Mouse (Mus musculus) regulatory T cell (primary cell): Measurements from ENCODE around the gene Meioc.

ENCODE experiments used
- in situ Hi-C: fragments of 300-600 bp; cut with MboI, MseI; formaldehyde crosslinking; loops from one replicate; pipeline ENCODE4 v1.15.1; 2025; ENCODE audit warnings: high pct_unique_total_duplicates

Meioc gene

DNA sequence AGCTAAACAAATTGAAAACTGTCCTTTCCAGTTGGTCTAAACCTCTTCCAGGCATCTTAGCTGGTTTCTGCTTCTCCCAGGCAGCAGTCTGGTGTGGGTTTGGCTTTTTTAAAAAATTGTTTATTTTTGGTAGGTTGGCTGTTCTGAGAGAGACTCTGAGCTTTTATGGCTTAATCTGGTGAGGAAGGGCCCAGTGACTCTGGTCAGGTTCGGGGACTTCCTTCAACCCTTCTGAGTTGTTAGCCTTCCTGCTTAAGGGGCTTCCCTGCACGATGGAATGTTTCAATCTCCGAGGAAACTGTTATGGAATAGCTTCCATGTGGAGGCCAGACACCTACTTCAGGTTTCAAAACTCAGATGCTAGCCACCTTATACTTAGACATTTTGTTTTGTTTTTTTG lies at the start of gene Meioc:
Meioc (plus strand) TSS at position 301 of the 400 bp plus-strand sequence.
- in situ Hi-C loops, result no loop called here

- in situ Hi-C loops, result no loop called here
These were observed 44.1 kb upstream of the Meioc start for GRCm38 (mm10) chr11:102619449-102619848.

- in situ Hi-C loops, result no loop called here
These were observed 39.4 kb upstream of the Meioc start for GRCm38 (mm10) chr11:102623876-102624789.

GRCm38 (mm10) chr11:102624888-102625407 lies 38.6 kb upstream of the Meioc start:
- in situ Hi-C loops, result no loop called here

DNA sequence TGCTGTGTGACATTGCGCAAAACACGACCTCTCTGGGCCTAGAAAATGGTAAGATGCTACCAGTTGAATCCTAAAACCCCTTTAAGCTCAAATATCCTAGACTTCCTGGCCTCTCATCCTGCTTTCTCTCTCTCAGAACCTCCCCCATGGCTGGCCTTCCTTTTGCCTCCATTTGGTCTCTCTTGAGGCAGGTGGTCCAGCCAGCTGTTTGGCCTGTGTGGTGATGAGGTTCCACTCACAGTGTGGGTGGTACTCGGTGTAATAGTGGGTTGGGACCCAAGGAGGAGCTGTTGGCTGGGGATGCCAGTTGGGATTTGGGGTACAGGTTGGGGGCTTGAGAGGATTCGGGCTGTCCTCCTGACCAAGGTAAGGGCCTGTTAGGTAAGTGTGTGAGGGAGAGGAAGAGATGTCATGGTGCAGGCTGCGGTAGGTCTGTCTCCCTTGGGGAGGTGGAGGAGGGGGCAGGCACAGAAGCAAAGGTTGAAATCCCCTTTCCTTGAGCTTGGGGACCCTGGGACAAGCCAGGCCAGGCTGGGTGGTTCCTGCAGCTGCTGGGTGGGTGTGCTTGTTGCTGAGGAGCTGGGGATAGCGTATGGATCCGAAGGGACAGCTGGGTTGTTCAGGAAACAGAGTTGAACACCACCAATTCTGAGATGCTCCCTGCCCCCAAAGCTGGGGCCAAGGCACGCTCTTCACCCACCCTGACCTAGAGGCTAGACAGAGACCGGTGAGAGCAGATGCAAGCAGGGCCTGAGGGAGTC lies 36.2 kb upstream of the Meioc start:
- in situ Hi-C loops, result no loop called here

- in situ Hi-C loops, result no loop called here
These were observed 35.0 kb upstream of the Meioc start for GRCm38 (mm10) chr11:102628529-102628928.

DNA sequence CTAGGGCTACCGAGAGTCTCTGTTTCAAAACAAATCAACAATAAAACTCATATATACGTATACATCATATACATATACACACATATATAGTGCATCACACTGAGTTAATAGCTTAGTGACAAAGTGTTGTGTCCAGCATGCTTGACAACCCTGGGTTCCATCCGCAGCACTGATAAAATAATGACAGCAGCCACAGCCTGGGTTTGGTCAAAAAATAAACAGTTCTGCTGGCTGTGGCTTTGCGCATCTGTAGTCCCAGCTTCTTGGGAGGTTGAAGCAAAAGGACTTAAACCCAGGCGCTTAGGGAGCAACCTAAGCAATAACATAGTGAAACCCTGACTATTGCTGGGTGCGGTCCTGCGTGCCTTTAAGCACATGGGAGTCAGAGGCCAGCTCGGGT lies 34.1 kb upstream of the Meioc start:
- in situ Hi-C loops, result no loop called here

GRCm38 (mm10) chr11:102630731-102631130 lies 32.8 kb upstream of the Meioc start:
- in situ Hi-C loops, result no loop called here

GRCm38 (mm10) chr11:102631203-102631602 lies 32.3 kb upstream of the Meioc start:
- in situ Hi-C loops, result no loop called here

DNA sequence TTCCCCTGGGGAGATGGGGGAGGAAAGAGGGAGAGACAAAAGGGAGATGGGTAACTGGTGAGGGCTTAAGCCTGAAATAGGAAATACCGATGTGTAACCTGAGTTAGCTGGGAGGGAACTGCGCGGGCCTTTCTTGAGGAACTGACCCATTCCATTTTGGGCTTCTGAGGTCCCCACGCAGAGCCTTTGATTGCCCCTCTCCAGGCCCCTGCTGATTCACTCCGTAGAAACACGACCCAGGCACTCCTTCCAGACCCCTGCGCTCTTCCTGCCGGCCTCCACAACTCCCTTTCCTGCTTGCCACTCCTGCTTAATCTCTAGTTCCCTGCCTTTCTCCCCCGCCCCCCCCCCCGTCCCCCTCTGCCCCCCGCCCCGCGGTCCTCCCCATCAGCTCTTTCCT lies 30.8 kb upstream of the Meioc start:
- in situ Hi-C loops, result no loop called here

GRCm38 (mm10) chr11:102633379-102633778 lies 30.1 kb upstream of the Meioc start:
- in situ Hi-C loops, result no loop called here

GRCm38 (mm10) chr11:102636887-102637286 lies 26.6 kb upstream of the Meioc start:
- in situ Hi-C loops, result no loop called here

GRCm38 (mm10) chr11:102643891-102644382 lies 19.6 kb upstream of the Meioc start:
- in situ Hi-C loops, result no loop called here

- in situ Hi-C loops, result no loop called here
These were observed 17.3 kb upstream of the Meioc start for GRCm38 (mm10) chr11:102646226-102646625.

DNA sequence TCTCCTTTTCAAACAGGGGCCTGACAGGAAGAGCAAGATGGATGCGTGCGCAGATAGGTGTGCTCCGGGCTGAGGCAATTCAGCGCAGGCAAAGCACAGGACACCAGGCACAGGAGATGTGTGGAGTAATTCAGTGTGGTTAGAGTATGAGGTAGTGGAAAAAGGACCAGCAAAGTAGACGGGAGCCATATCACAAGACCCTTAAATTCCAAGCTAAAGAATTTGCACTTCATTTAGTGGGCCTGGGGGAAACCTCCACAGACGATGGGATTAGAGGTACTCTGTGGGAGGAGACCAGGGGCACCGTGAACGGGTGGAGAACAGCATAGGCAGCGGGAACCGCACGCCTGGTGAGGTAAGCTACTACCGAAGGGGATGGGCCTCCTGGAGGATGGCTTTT lies 15.6 kb upstream of the Meioc start:
- in situ Hi-C loops, result no loop called here

GRCm38 (mm10) chr11:102651381-102651780 lies 12.1 kb upstream of the Meioc start:
- in situ Hi-C loops, result loop anchor here (5.0 kb wide), 1 partner anchor 164 kb away; no protein-coding TSS in a partner anchor

DNA sequence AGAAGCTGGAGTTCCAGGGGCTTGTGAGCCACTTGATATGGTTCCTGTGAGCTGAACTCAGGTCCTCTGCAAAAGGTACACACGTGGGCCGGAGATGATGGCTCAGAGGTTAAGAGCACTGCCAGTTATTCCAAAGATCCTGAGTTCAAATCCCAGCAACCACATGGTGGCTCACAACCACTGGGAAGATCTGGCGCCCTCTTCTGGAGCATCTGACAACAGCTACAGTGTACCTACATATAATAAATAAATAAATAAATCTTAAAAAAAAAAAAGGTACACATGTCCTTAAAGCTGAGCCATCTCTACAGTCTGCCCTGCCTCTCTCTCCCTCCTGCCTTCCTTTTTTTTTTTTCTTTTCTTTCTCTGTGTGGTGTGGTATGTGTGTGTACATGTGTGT lies 10.7 kb upstream of the Meioc start:
- in situ Hi-C loops, result loop anchor here (5.0 kb wide), 1 partner anchor 166 kb away; no protein-coding TSS in a partner anchor

DNA sequence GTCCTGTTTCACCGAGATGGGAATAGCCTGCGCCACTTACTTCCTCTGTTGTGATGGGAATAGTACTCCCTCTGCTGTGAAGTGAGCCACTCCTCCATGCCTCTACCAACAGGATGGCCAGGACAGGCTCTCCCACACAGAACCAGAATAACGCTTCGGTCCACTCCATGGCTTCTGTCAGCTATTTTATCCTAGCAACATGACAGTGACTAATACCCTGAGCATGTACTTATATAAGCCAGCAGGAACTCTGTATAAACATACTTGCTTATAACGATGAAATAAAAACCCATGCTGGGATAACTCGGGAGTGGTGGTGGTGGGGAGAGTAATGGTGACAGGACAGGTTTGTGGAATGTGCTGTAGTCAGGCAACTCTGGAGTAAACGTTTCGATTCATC lies 7.6 kb upstream of the Meioc start:
- in situ Hi-C loops, result no loop called here

DNA sequence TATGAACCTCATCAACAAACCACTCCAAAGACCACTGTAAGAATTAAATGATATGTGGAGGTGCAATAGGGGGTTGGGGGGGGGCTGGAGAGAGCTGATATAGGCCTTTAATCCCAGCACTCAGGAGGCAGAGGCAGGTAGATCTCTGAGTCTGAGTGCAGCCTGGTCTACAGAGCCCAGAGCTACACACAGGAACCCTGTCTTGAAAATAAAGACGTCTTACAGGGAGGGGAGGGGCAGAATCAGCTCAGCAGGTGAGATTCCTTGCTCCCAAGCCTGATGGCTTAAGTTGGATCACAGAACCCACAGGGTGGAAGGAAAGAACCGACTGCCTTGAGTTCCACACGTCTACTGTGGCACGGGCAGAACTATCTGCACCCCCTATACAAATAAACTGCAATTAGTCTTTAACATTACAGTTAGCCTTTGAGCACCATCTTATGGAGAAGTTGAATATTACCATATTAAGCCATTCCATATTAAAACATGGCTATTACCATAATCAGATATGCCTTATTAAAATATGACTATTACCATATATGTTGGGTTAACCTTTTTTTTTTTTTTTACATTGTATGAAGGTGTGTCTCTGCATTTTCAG lies 7.1 kb upstream of the Meioc start:
- in situ Hi-C loops, result no loop called here

DNA sequence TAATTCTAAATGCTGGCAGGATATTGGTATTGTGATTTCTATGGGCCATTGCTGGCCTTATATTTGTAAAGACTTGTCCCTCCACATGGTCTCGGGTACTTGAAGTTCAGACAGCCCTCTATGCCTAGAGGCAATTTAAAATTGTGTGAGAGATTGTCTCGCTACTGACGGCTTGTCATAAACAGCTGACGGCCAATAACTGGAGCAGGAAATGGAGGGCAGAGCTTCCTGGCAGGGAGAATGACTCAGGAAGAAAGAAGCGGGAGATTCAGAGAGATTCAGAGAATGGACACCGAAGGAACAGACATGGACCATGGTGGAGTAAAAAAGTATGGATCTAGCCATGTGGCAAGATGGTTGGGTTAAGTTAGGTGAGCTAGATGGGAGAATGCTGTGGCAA lies 6.6 kb upstream of the Meioc start:
- in situ Hi-C loops, result no loop called here

DNA sequence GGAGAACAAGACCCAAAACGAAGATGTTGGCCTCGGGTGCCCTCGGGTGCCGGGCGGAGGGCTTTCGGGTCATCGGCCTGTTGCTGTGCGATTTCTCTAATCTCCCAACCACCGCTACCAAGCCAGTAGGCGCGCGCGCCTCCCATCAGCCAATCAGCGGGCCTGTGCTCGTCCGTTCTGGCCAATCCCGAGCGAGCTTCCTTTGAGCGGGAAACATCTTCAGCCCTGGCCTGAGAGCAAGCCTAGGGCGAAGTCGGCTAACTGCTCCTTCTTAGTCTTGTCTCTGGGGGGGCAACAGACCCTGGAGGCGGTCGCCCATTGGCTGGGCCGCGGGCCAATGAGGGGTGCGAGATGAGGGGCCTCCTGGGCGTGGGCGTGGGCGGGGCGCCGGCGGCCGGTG lies 1.6 kb downstream of the Meioc start:
- in situ Hi-C loops, result no loop called here
